Mouse (Mus musculus): ENCODE results near the gene Kdelc1. TPM values are rescaled to one million over a fixed set of nuclear protein-coding genes. Genes with fewer than 3 reads are reported as not detected.
A peak's percentile ranks its signal among the peaks of the same experiment; 100 is the strongest.

Kdelc1 gene
- polyA plus RNA-seq, 1 experiment = 16.6 TPM

GRCm38 (mm10) chr1:44140232-44140631 lies 21.6 kb upstream of the Kdelc1 start:
- no peak for DNase-seq
- Histone ChIP-seq H3K4me3 (replicated peaks; ENCODE audit: extremely low read depth, low read depth, low read length) (no peak overlapping the region), H3K4me1 (ENCODE audit: control insufficient read depth, insufficient read depth, low read length) (no peaks in the 10 kb centered on the region)
- TF ChIP-seq POLR2A (IDR thresholded peaks at IDR 0.05; ENCODE audit: borderline replicate concordance, extremely low read depth, low read depth, low read length) (no peak), CTCF (IDR thresholded peaks at IDR 0.05; ENCODE audit: insufficient read depth, low read length) (no peak)
- WGBS = 54% methylated on average over 4 of the region's 4 CpGs

DNA sequence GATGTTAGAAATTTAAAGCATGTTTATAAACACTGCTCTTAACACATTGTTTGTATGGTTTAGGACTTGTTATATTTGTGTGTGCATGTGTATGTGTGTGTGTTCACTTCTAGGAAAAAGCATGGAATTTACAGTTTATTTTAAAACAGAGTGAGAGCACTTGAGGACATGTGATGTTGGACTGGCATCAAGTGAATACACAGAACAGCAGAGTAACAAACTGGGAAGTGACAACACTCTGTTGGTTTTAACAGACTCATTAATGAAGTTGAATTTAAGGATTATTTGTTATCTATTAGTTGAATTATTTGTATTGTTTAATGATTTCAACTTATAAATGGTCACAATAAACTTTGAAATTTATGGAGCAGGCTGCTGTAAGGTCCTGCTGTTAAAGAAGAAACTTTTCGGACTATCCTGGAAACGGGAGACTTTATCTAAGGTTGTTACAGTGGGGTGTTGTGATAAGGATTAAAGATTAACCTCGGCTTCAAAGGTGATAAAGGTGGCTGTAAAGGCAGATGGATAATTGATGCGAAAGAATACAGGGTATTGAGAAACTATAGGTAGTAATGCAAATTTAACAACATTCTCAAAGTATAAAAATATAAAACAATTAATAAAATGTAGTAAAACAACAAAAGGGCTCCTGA lies 11.4 kb upstream of the Kdelc1 start:
- no peak for DNase-seq
- no peak for TF ChIP-seq CTCF (IDR thresholded peaks at IDR 0.05; ENCODE audit: insufficient read depth, low read length)
- no peak for TF ChIP-seq POLR2A (IDR thresholded peaks at IDR 0.05; ENCODE audit: borderline replicate concordance, extremely low read depth, low read depth, low read length)
- Histone ChIP-seq H3K4me1 (ENCODE audit: control insufficient read depth, insufficient read depth, low read length) (no peaks in the 10 kb centered on the region), H3K4me3 (replicated peaks; ENCODE audit: extremely low read depth, low read depth, low read length) (no peak overlapping the region)
- 71% methylated on average over 4 of the region's 4 CpGs for WGBS

DNA sequence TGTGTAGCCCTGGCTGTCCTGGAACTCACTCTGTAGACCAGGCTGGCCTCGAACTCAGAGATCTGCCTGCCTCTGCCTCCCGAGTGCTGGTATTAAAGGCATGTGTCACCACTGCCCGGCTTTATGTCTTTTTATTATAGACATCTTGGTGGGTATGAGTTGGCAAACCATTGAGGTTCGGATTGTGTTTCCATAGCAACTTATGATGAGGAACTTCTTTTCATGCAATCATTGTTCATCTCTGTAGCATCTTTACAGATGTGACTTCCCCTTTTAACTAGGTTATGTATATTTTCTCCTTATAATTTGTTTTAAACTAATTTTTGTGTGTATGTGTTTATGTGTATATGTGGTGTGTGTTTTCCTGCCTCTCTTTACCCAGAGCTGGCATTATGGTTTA lies 7.0 kb upstream of the Kdelc1 start:
- TF ChIP-seq CTCF (IDR thresholded peaks at IDR 0.05; ENCODE audit: insufficient read depth, low read length) (no peak), POLR2A (IDR thresholded peaks at IDR 0.05; ENCODE audit: borderline replicate concordance, extremely low read depth, low read depth, low read length) (no peak)
- no peak for DNase-seq
- 95% methylated on average over 4 of the region's 4 CpGs for WGBS
- Histone ChIP-seq H3K4me3 (replicated peaks; ENCODE audit: extremely low read depth, low read depth, low read length) (no peak overlapping the region), H3K4me1 (ENCODE audit: control insufficient read depth, insufficient read depth, low read length) (no peaks in the 10 kb centered on the region)

- Histone ChIP-seq H3K4me1 (ENCODE audit: control insufficient read depth, insufficient read depth, low read length) (no peaks in the 10 kb centered on the region), H3K4me3 (replicated peaks; ENCODE audit: extremely low read depth, low read depth, low read length) (no peak overlapping the region)
- TF ChIP-seq CTCF (IDR thresholded peaks at IDR 0.05; ENCODE audit: insufficient read depth, low read length) (no peak), POLR2A (IDR thresholded peaks at IDR 0.05; ENCODE audit: borderline replicate concordance, extremely low read depth, low read depth, low read length) (no peak)
- 53% methylated on average over 3 of the region's 3 CpGs for WGBS
- no peak for DNase-seq
Measured at GRCm38 (mm10) chr1:44122256-44122655, 3.6 kb upstream of the Kdelc1 start.

DNA sequence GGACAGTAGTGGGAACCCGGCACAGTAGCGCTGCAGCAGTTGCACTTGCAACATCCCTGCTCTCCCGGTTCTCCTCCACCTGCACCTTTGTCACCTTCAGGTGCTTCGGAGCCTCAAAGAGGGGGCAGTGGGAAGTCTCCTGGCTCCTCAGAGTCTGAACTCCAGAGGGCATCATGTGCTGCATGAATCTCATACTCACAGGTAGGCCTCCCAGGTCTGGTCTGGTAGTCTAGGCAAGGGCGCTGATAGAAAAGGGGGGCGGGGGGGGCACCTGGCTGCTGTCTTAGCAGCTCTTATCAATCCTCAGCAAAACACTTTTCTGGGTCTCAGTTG lies 1.4 kb upstream of the Kdelc1 start:
- DNase-seq = no peak
- Histone ChIP-seq H3K4me1 (ENCODE audit: control insufficient read depth, insufficient read depth, low read length) (no peaks in the 10 kb centered on the region), H3K4me3 (replicated peaks; ENCODE audit: extremely low read depth, low read depth, low read length) (peak overlapping the region; percentile 76)
- WGBS = 17% methylated on average over 6 of the region's 6 CpGs
- no peak for TF ChIP-seq CTCF (IDR thresholded peaks at IDR 0.05; ENCODE audit: insufficient read depth, low read length)
- no peak for TF ChIP-seq POLR2A (IDR thresholded peaks at IDR 0.05; ENCODE audit: borderline replicate concordance, extremely low read depth, low read depth, low read length)

GRCm38 (mm10) chr1:44119201-44120073 lies 829 bp upstream of the Kdelc1 start:
- DNase-seq = peak; percentile 76
- 0% methylated on average over 42 of the region's 43 CpGs for WGBS
- H3K4me1 ChIP-seq (ENCODE audit: control insufficient read depth, insufficient read depth, low read length) = no peaks in the 10 kb centered on the region
- TF ChIP-seq POLR2A (IDR thresholded peaks at IDR 0.05; ENCODE audit: borderline replicate concordance, extremely low read depth, low read depth, low read length) (peak; percentile 70), CTCF (IDR thresholded peaks at IDR 0.05; ENCODE audit: insufficient read depth, low read length) (no peak)
- H3K4me3 ChIP-seq (replicated peaks; ENCODE audit: extremely low read depth, low read depth, low read length) = peak overlapping the region; percentile 76

- TF ChIP-seq POLR2A (IDR thresholded peaks at IDR 0.05; ENCODE audit: borderline replicate concordance, extremely low read depth, low read depth, low read length) = no peak
- TF ChIP-seq CTCF (IDR thresholded peaks at IDR 0.05; ENCODE audit: insufficient read depth, low read length) = no peak
- H3K4me3 ChIP-seq (replicated peaks; ENCODE audit: extremely low read depth, low read depth, low read length) = no peak overlapping the region
- no peaks in the 10 kb centered on the region for H3K4me1 ChIP-seq (ENCODE audit: control insufficient read depth, insufficient read depth, low read length)
- DNase-seq = no peak
Measured at GRCm38 (mm10) chr1:44117571-44117970, 1.0 kb downstream of the Kdelc1 start.

DNA sequence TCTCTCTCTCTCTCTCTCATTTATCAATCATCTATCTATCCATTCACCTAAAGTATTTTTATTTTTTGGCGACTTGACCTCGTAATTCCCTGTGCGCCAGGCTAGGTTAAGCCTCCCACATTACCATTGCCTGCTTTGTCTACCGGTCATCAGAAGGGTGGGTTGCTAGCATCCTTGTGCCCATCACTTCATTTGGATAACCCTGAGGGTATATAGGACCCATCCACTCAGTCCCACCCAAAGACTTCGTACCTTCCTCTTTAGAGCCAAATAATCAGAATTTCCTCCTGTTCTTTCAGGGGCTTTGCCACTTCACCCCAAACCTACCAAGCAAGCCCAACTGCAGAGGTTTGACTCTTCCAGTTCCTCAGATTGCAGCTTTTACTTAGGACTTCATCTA lies 15.7 kb downstream of the Kdelc1 start:
- WGBS = 17% methylated on average over 5 of the region's 5 CpGs
- DNase-seq = no peak
- TF ChIP-seq POLR2A (IDR thresholded peaks at IDR 0.05; ENCODE audit: borderline replicate concordance, extremely low read depth, low read depth, low read length) (no peak), CTCF (IDR thresholded peaks at IDR 0.05; ENCODE audit: insufficient read depth, low read length) (no peak)
- Histone ChIP-seq H3K4me3 (replicated peaks; ENCODE audit: extremely low read depth, low read depth, low read length) (no peak overlapping the region), H3K4me1 (ENCODE audit: control insufficient read depth, insufficient read depth, low read length) (no peaks in the 10 kb centered on the region)

DNA sequence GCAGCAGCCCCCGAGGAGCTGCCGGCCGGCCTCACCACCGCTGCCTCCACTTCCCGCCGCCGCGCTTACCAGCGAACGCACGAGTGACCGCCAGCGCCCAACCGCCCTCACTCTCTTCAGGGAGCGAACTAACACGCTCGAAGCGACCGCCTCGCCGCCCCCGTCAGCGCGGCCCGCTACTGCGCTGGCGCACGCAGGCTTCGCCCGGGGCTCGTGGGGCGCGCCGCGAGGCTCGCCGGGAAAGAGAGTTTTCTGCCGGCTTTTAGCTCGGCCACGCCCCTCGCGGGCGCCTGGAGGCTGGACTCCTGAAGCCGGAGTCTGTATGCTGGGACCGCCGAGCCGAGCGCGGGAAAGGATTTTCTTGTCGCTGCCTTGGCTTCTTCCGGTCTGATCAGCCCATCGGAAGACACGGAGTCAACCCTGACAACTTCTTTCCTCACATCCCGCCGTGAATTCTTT lies 16.3 kb downstream of the Kdelc1 start, which contains the start of gene Tex30:
Gene Tex30 (minus strand): TSS at position 183 of the 459 bp plus-strand sequence.
- WGBS = under 1% methylated on average over 55 of the region's 55 CpGs
- DNase-seq = peak; percentile 88
- TF ChIP-seq POLR2A (IDR thresholded peaks at IDR 0.05; ENCODE audit: borderline replicate concordance, extremely low read depth, low read depth, low read length) (peak; percentile 73; the same call in 1 of the 2 replicates), CTCF (IDR thresholded peaks at IDR 0.05; ENCODE audit: insufficient read depth, low read length) (no peak)
- Histone ChIP-seq H3K4me1 (ENCODE audit: control insufficient read depth, insufficient read depth, low read length) (no peaks in the 10 kb centered on the region), H3K4me3 (replicated peaks; ENCODE audit: extremely low read depth, low read depth, low read length) (peak within 1 kb of the TSS; percentile 72)

Measured in lung, adult 2 months (tissue).